Mouse (Mus musculus): Measurements from ENCODE around the gene Cfap99. TPM values are rescaled to one million over a fixed set of nuclear protein-coding genes. Genes with fewer than 3 reads are reported as not detected.

Gene Cfap99
- total RNA-seq, 2 experiments from 2014 or later: not detected

Other genes with a start within 250 kb of the Cfap99 start
- gene Poln, start 119.2 kb upstream of the Cfap99 start, total RNA-seq (2015): 1.7 and 2.1 TPM in 2 replicates
- 1.2 and 2.5 TPM in 2 replicates for gene Poln, start 119.2 kb upstream of the Cfap99 start, total RNA-seq (2017)
- gene Haus3, start 119.1 kb upstream of the Cfap99 start, total RNA-seq (2015): 90.0 and 96.2 TPM in 2 replicates
- gene Haus3, start 119.1 kb upstream of the Cfap99 start, total RNA-seq (2017): 108 and 158 TPM in 2 replicates
- gene Mxd4, start 100.9 kb upstream of the Cfap99 start, total RNA-seq (2015): 14.7 and 17.4 TPM in 2 replicates
- 20.1 and 21.0 TPM in 2 replicates for gene Mxd4, start 100.9 kb upstream of the Cfap99 start, total RNA-seq (2017)
- gene Zfyve28, start 151 bp upstream of the Cfap99 start, total RNA-seq (2015): 0.25 and 0.46 TPM in 2 replicates
- 0.04 and 0.10 TPM in 2 replicates for gene Zfyve28, start 151 bp upstream of the Cfap99 start, total RNA-seq (2017)
- 143 and 145 TPM in 2 replicates for gene Rnf4, start 47.7 kb downstream of the Cfap99 start, total RNA-seq (2015)
- gene Rnf4, start 47.7 kb downstream of the Cfap99 start, total RNA-seq (2017): 107 and 120 TPM in 2 replicates
- gene Fam193a, start 81.3 kb downstream of the Cfap99 start, total RNA-seq (2015): 27.1 and 38.6 TPM in 2 replicates
- 30.8 and 48.2 TPM in 2 replicates for gene Fam193a, start 81.3 kb downstream of the Cfap99 start, total RNA-seq (2017)
- gene Tnip2, start 225.4 kb downstream of the Cfap99 start, total RNA-seq (2015): 7.8 and 9.5 TPM in 2 replicates
- gene Tnip2, start 225.4 kb downstream of the Cfap99 start, total RNA-seq (2017): 17.6 and 22.2 TPM in 2 replicates
- gene Sh3bp2, start 237.2 kb downstream of the Cfap99 start, total RNA-seq (2015): 8.6 and 10.0 TPM in 2 replicates
- 21.0 and 23.0 TPM in 2 replicates for gene Sh3bp2, start 237.2 kb downstream of the Cfap99 start, total RNA-seq (2017)

Measured in megakaryocyte progenitor cell, adult 5-6 weeks (primary cell).